In genomic region chr6:35243252-35243651, GRCm38 (mm10) we compare ENCODE assay signal across 21 mouse cellular contexts.
DNase-seq lines count a peak whose midpoint lies in the region; ATAC-seq and TF ChIP-seq lines count a peak whose summit lies in the region.
"Had no signal": no experiment of that assay in that cellular context is flagged by ENCODE, and none has a peak within 500 bp of the region (broad histone marks: within the 10 kb centered on the region; RNA-seq: fewer than 3 reads in every experiment).

No protein-coding gene starts in this region.

- no peak for ATAC-seq in intestine, postnatal 0 days
- no peak for ATAC-seq in intestine, embryonic 16.5 days
- ATAC-seq in midbrain, postnatal 0 days (ENCODE audit: low FRiP score) = no peak
- no peak for ATAC-seq in midbrain, embryonic 14.5 days (ENCODE audit: low FRiP score, low TSS enrichment)
- ATAC-seq: forebrain, embryonic 16.5 days; hindbrain, embryonic 16.5 days had no signal

- no peaks in the 10 kb centered on the region for H3K27me3 ChIP-seq in intestine, postnatal 0 days (replicated peaks; ENCODE audit: control insufficient read depth, insufficient read depth, low read length)
- H3K27me3 ChIP-seq in intestine, embryonic 16.5 days (replicated peaks; ENCODE audit: control insufficient read depth, insufficient read depth, low read length) = no peaks in the 10 kb centered on the region
- H3K27me3 ChIP-seq in midbrain, postnatal 0 days (ENCODE audit: insufficient read depth, low read length) = no peaks in the 10 kb centered on the region
- H3K27me3 ChIP-seq in midbrain, embryonic 14.5 days (ENCODE audit: control insufficient read depth, insufficient read depth, low read length) = no peaks in the 10 kb centered on the region
- H3K27me3 ChIP-seq in kidney, adult 2 months (replicated peaks; ENCODE audit: control insufficient read depth, insufficient read depth, low read length) = no peaks in the 10 kb centered on the region
- H3K27me3 ChIP-seq: embryonic facial prominence, embryonic 13.5 days; heart, embryonic 12.5 days; limb, embryonic 15.5 days; lung, embryonic 15.5 days; midbrain, embryonic 12.5 days had no signal

- no peak overlapping the region for H3K4me2 ChIP-seq in intestine, postnatal 0 days (replicated peaks; ENCODE audit: low read depth)
- no peak overlapping the region for H3K4me2 ChIP-seq in intestine, embryonic 16.5 days (ENCODE audit: low read depth, low read length)
- H3K4me2 ChIP-seq in midbrain, postnatal 0 days (ENCODE audit: low read depth, low read length, poor library complexity, severe bottlenecking) = no peak overlapping the region
- no peak overlapping the region for H3K4me2 ChIP-seq in midbrain, embryonic 14.5 days (ENCODE audit: low read length)
- H3K4me2 ChIP-seq: embryonic facial prominence, embryonic 13.5 days; heart, embryonic 12.5 days; limb, embryonic 15.5 days; lung, embryonic 15.5 days; midbrain, embryonic 12.5 days had no signal

- DNase-seq in midbrain, postnatal 0 days (ENCODE audit: low spot score) = no peak
- no peak for DNase-seq in midbrain, embryonic 14.5 days
- DNase-seq in R1 (ENCODE audit: low read depth, low spot score) = peak; percentile 78
- no peak for DNase-seq in kidney, adult 2 months
- DNase-seq in cerebellum, adult 8-10 months = no peak
- DNase-seq: adrenal gland, postnatal 10 days; cerebellum, postnatal 10 days; heart, postnatal 36 days; kidney, adult 9 months; layer of hippocampus, postnatal 36 days; thymus, postnatal 14 days had no signal

- peak; percentile 33 for TF ChIP-seq CTCF in intestine, postnatal 0 days (IDR thresholded peaks at IDR 0.05; ENCODE audit: low read depth)
- TF ChIP-seq CTCF in midbrain, postnatal 0 days (IDR thresholded peaks at IDR 0.05) = peak; percentile 46
- no peak for TF ChIP-seq CTCF in kidney, adult 2 months (conservative IDR thresholded peaks at IDR 0.05; ENCODE audit: insufficient read depth, insufficient read length, low read depth, low read length)

- no peaks in the 10 kb centered on the region for H3K4me1 ChIP-seq in intestine, postnatal 0 days (replicated peaks; ENCODE audit: control insufficient read depth, insufficient read depth, low read length)
- no peaks in the 10 kb centered on the region for H3K4me1 ChIP-seq in intestine, embryonic 16.5 days (ENCODE audit: control insufficient read depth, insufficient read depth, low read length)
- no peaks in the 10 kb centered on the region for H3K4me1 ChIP-seq in midbrain, postnatal 0 days (ENCODE audit: insufficient read depth, low read length)
- H3K4me1 ChIP-seq in midbrain, embryonic 14.5 days (ENCODE audit: control insufficient read depth, insufficient read depth, low read length) = no peaks in the 10 kb centered on the region
- H3K4me1 ChIP-seq in kidney, adult 2 months (ENCODE audit: control insufficient read depth, insufficient read depth, low read length) = no peaks in the 10 kb centered on the region
- H3K4me1 ChIP-seq: embryonic facial prominence, embryonic 13.5 days; limb, embryonic 15.5 days; lung, embryonic 15.5 days; midbrain, embryonic 12.5 days had no signal

- no peak overlapping the region for H3K27ac ChIP-seq in intestine, postnatal 0 days (ENCODE audit: low read depth, low read length)
- no peak overlapping the region for H3K27ac ChIP-seq in intestine, embryonic 16.5 days (ENCODE audit: low read length)
- H3K27ac ChIP-seq in midbrain, postnatal 0 days (ENCODE audit: low read depth, low read length) = no peak overlapping the region
- no peak overlapping the region for H3K27ac ChIP-seq in midbrain, embryonic 14.5 days (replicated peaks; ENCODE audit: low read depth, low read length)
- no peak overlapping the region for H3K27ac ChIP-seq in kidney, adult 2 months (ENCODE audit: insufficient read depth, low read depth, low read length)
- H3K27ac ChIP-seq: embryonic facial prominence, embryonic 13.5 days; limb, embryonic 15.5 days; lung, embryonic 15.5 days; midbrain, embryonic 12.5 days had no signal

- H3K4me3 ChIP-seq in intestine, postnatal 0 days (ENCODE audit: low read depth, low read length) = no peak overlapping the region
- no peak overlapping the region for H3K4me3 ChIP-seq in intestine, embryonic 16.5 days (ENCODE audit: low read length)
- no peak overlapping the region for H3K4me3 ChIP-seq in midbrain, postnatal 0 days (ENCODE audit: low read depth, low read length)
- no peak overlapping the region for H3K4me3 ChIP-seq in midbrain, embryonic 14.5 days (replicated peaks; ENCODE audit: low read depth, low read length)
- H3K4me3 ChIP-seq in kidney, adult 2 months (ENCODE audit: insufficient read depth, low read depth, low read length) = no peak overlapping the region
- H3K4me3 ChIP-seq: embryonic facial prominence, embryonic 13.5 days; heart, embryonic 12.5 days; limb, embryonic 15.5 days; lung, embryonic 15.5 days; midbrain, embryonic 12.5 days; myocyte had no signal

- H3K9ac ChIP-seq in intestine, postnatal 0 days (ENCODE audit: low read depth, low read length) = no peak overlapping the region
- no peak overlapping the region for H3K9ac ChIP-seq in intestine, embryonic 16.5 days (ENCODE audit: low read depth, low read length)
- H3K9ac ChIP-seq in midbrain, postnatal 0 days (replicated peaks; ENCODE audit: low read length, poor library complexity, severe bottlenecking) = no peak overlapping the region
- no peak overlapping the region for H3K9ac ChIP-seq in midbrain, embryonic 14.5 days (replicated peaks; ENCODE audit: low read length)
- H3K9ac ChIP-seq: embryonic facial prominence, embryonic 13.5 days; heart, embryonic 12.5 days; limb, embryonic 15.5 days; lung, embryonic 15.5 days; midbrain, embryonic 12.5 days had no signal

- over 99% methylated on average over 4 of the region's 4 CpGs for WGBS in intestine, postnatal 0 days
- 97% methylated on average over 4 of the region's 4 CpGs for WGBS in intestine, embryonic 16.5 days
- WGBS in midbrain, postnatal 0 days = 98% methylated on average over 4 of the region's 4 CpGs
- 98% methylated on average over 4 of the region's 4 CpGs for WGBS in midbrain, embryonic 14.5 days
- WGBS in kidney, adult 2 months = 100% methylated on average over 4 of the region's 4 CpGs

- H3K36me3 ChIP-seq in intestine, postnatal 0 days (ENCODE audit: control insufficient read depth, insufficient read depth) = peaks cover 61% of the 10 kb centered on the region
- peaks cover 41% of the 10 kb centered on the region for H3K36me3 ChIP-seq in intestine, embryonic 16.5 days (ENCODE audit: control insufficient read depth, insufficient read depth, low read length)
- peaks cover 44% of the 10 kb centered on the region for H3K36me3 ChIP-seq in midbrain, postnatal 0 days (ENCODE audit: insufficient read depth, low read length)
- peaks cover 81% of the 10 kb centered on the region for H3K36me3 ChIP-seq in midbrain, embryonic 14.5 days (ENCODE audit: control insufficient read depth, insufficient read depth, low read length)
- H3K36me3 ChIP-seq in kidney, adult 2 months (ENCODE audit: control insufficient read depth, insufficient read depth, low read length) = peaks cover 8% of the 10 kb centered on the region

- no peak for TF ChIP-seq POLR2A in kidney, adult 2 months (IDR thresholded peaks at IDR 0.05; ENCODE audit: low read depth, low read length)

- H3K9me3 ChIP-seq in intestine, postnatal 0 days (ENCODE audit: control insufficient read depth) = no peaks in the 10 kb centered on the region
- no peaks in the 10 kb centered on the region for H3K9me3 ChIP-seq in intestine, embryonic 16.5 days (ENCODE audit: control insufficient read depth, low read length)
- no peaks in the 10 kb centered on the region for H3K9me3 ChIP-seq in midbrain, postnatal 0 days (ENCODE audit: low read length)
- H3K9me3 ChIP-seq in midbrain, embryonic 14.5 days (ENCODE audit: control insufficient read depth, low read length) = no peaks in the 10 kb centered on the region
- H3K9me3 ChIP-seq: embryonic facial prominence, embryonic 13.5 days; limb, embryonic 15.5 days; lung, embryonic 15.5 days had no signal
